Mouse (Mus musculus) hindbrain, postnatal 0 days (tissue): ENCODE measurements around the gene Supt5. TPM values are rescaled to one million over a fixed set of nuclear protein-coding genes. Genes with fewer than 3 reads are reported as not detected.

Source experiments
- ATAC-seq: fragments of 200-750 bp; cut with Nextera tagmentation; 2 replicates; pipeline ENCODE4 v1.8.0; 2017; ENCODE audit warnings: mild to moderate bottlenecking, moderate TSS enrichment, moderate library complexity
- DNase-seq: peaks from one replicate; pipeline ENCODE4 v3.0.0-alpha.2; 2015; ENCODE audit warnings: low spot score
- H3K27ac ChIP-seq: fragments of 300-500 bp; sonication (generic); 2 replicates; pipeline ENCODE4 v1.5.1; 2014; ENCODE audit warnings: mild to moderate bottlenecking
- H3K27me3 ChIP-seq: fragments of 300-500 bp; sonication (generic); 2 replicates; pipeline ENCODE4 v1.6.1; 2014; ENCODE audit warnings: low read length, mixed read lengths; ENCODE audit not compliant: insufficient read depth
- H3K36me3 ChIP-seq: fragments of 300-500 bp; sonication (generic); 2 replicates; pipeline ENCODE4 v1.6.1; 2014; ENCODE audit warnings: low read length, mixed read lengths; ENCODE audit not compliant: insufficient read depth
- H3K4me1 ChIP-seq: fragments of 300-500 bp; sonication (generic); 2 replicates; pipeline ENCODE4 v1.6.1; 2014; ENCODE audit warnings: antibody characterized with exemption, low read length, mixed read lengths; ENCODE audit not compliant: insufficient read depth
- H3K4me2 ChIP-seq: fragments of 300-500 bp; sonication (generic); 2 replicates; pipeline ENCODE4 v1.6.1; 2014; ENCODE audit warnings: low read depth, mild to moderate bottlenecking, low read length, moderate library complexity, mixed read lengths
- H3K4me3 ChIP-seq: fragments of 300-500 bp; sonication (generic); 2 replicates; pipeline ENCODE4 v1.5.1; 2014; ENCODE audit warnings: low read length
- H3K9ac ChIP-seq: fragments of 300-500 bp; sonication (generic); replicated peaks from 2 replicates; pipeline ENCODE4 v1.6.1; 2014; ENCODE audit warnings: mild to moderate bottlenecking, low read length, moderate library complexity, mixed read lengths
- H3K9me3 ChIP-seq: fragments of 300-500 bp; sonication (generic); 2 replicates; pipeline ENCODE4 v1.6.1; 2016; ENCODE audit warnings: low read length, mixed read lengths
- CTCF ChIP-seq: IDR thresholded peaks from 2 replicates; pipeline ENCODE4 v1.5.1; 2016; ENCODE audit warnings: antibody characterized with exemption, control low read depth, low read depth
- WGBS: fragments of 180-500 bp; shearing (Covaris S2); extraction: QIAGEN DNeasy Blood & Tissue Kit; methylation state at CpG from one replicate; pipeline ENCODE4 v1.1.7; 2014; 5-methylcytosine and 5-hydroxymethylcytosine counted together
- polyA plus RNA-seq: library from polyadenylated mRNA; unstranded; fragments of >200 nt; fragmentation: Nextera tagmentation; extraction: Ambion mirVana; gene quantifications from 2 replicates; pipeline ENCODE4 v1.2.1, GENCODE M21; 2015
- total RNA-seq: library from RNA; depleted of rRNA; stranded (reverse); fragments of >200 nt; gene quantifications from 2 replicates; pipeline ENCODE4 v1.2.3, GENCODE M21; 2014

Gene Supt5
- total and polyA plus RNA-seq, 2 experiments from 2014 or later = 76.5 to 104 TPM

DNA sequence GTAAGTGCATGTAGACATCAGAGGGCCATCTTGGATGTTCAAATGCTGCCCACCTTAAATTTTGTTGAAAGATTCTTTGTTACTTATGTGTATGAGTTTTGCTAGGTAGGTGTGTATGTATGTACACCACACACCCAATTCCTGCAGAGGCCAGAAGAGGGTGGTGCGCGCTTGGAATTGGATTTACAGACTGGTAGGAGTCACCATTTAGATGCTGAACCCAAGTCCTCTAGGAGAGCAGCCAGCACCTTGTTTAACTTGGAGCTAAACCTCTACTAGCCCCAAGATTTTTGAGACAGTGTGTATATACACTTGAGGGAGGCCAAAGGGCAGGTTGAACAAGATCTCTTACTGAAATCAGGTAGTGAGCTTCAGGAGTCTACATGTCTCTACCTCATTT, 14.7 kb upstream of the Supt5 start:
- TF ChIP-seq CTCF = peak; percentile 34
- Histone ChIP-seq H3K4me2 (no peak overlapping the region), H3K27me3 (no peaks in the 10 kb centered on the region), H3K36me3 (peaks cover 19% of the 10 kb centered on the region), H3K4me1 (peaks cover 7% of the 10 kb centered on the region; the same call in 1 of the 2 replicates), H3K27ac (no peak overlapping the region), H3K9ac (no peak overlapping the region), H3K4me3 (no peak overlapping the region), H3K9me3 (no peaks in the 10 kb centered on the region)
- ATAC-seq = no peak
- WGBS = 95% methylated on average over 2 of the region's 2 CpGs
- DNase-seq = no peak

GRCm38 (mm10) chr7:28351676-28352191, 13.2 kb upstream of the Supt5 start:
- no peak for ATAC-seq
- peak overlapping the region; percentile 95 for H3K4me2 ChIP-seq
- WGBS = 43% methylated on average over 4 of the region's 4 CpGs
- H3K36me3 ChIP-seq = peaks cover 19% of the 10 kb centered on the region
- peak overlapping the region; percentile 85 for H3K4me3 ChIP-seq
- no peak for DNase-seq
- H3K27ac ChIP-seq = peak overlapping the region; percentile 89; the same call in 1 of the 2 replicates
- no peak for TF ChIP-seq CTCF
- H3K4me1 ChIP-seq = peaks cover 7% of the 10 kb centered on the region; the same call in 1 of the 2 replicates
- H3K27me3 ChIP-seq = no peaks in the 10 kb centered on the region
- peak overlapping the region; percentile 92 for H3K9ac ChIP-seq
- H3K9me3 ChIP-seq = no peaks in the 10 kb centered on the region

- Histone ChIP-seq H3K27ac (peak within 1 kb of the TSS; percentile 89), H3K4me3 (peak within 1 kb of the TSS; percentile 85), H3K36me3 (peaks cover 19% of the 10 kb centered on the region), H3K9me3 (no peaks in the 10 kb centered on the region), H3K27me3 (no peaks in the 10 kb centered on the region), H3K9ac (peak within 1 kb of the TSS; percentile 92), H3K4me1 (peaks cover 7% of the 10 kb centered on the region; the same call in 1 of the 2 replicates), H3K4me2 (peak within 1 kb of the TSS; percentile 95)
- DNase-seq (peak; percentile 99), ATAC-seq (peak; percentile 97)
- WGBS = under 1% methylated on average over 49 of the region's 50 CpGs
- TF ChIP-seq CTCF = peak; percentile 10; the same call in 1 of the 2 replicates
Measured at GRCm38 (mm10) chr7:28350155-28350883, 11.8 kb upstream of the Supt5 start, which contains the start of gene Rps16. Gene Rps16, plus strand, starts transcription at chr7:28350652.

DNA sequence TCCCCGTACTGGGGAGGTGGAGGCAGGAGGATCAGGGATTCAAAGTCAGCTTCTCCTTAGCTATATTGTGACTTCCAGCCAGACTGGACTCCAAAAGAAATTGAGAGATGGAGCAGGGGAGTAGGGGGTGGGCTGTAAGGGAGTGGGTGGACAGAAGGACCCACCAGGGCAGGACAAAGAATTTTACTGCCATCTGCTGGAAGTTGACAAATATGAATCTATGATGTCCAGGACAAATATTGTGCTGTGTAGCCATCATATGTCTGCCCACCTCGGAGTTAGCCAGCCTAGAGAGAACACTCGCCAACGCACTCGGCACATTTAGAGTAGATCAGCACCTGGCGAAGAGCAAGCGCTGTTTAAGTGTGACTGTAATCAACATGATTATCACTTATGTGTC, 10.1 kb upstream of the Supt5 start:
- ATAC-seq = no peak
- H3K9me3 ChIP-seq = no peaks in the 10 kb centered on the region
- WGBS = 80% methylated on average over 7 of the region's 7 CpGs
- peak; percentile 57 for DNase-seq
- H3K27me3 ChIP-seq = no peaks in the 10 kb centered on the region
- H3K9ac ChIP-seq = no peak overlapping the region
- no peak overlapping the region for H3K4me2 ChIP-seq
- no peak overlapping the region for H3K27ac ChIP-seq
- no peak overlapping the region for H3K4me3 ChIP-seq
- H3K4me1 ChIP-seq = peaks cover 7% of the 10 kb centered on the region; the same call in 1 of the 2 replicates
- H3K36me3 ChIP-seq = peaks cover 8% of the 10 kb centered on the region
- peak; percentile 50 for TF ChIP-seq CTCF

- no peak for ATAC-seq
- 77% methylated on average over 3 of the region's 3 CpGs for WGBS
- Histone ChIP-seq H3K9ac (no peak overlapping the region), H3K27ac (no peak overlapping the region), H3K9me3 (no peaks in the 10 kb centered on the region), H3K4me3 (no peak overlapping the region), H3K4me2 (no peak overlapping the region), H3K36me3 (no peaks in the 10 kb centered on the region), H3K27me3 (no peaks in the 10 kb centered on the region), H3K4me1 (peaks cover 7% of the 10 kb centered on the region; the same call in 1 of the 2 replicates)
- TF ChIP-seq CTCF = no peak
- no peak for DNase-seq
Measured at GRCm38 (mm10) chr7:28347746-28348145, 9.2 kb upstream of the Supt5 start.

DNA sequence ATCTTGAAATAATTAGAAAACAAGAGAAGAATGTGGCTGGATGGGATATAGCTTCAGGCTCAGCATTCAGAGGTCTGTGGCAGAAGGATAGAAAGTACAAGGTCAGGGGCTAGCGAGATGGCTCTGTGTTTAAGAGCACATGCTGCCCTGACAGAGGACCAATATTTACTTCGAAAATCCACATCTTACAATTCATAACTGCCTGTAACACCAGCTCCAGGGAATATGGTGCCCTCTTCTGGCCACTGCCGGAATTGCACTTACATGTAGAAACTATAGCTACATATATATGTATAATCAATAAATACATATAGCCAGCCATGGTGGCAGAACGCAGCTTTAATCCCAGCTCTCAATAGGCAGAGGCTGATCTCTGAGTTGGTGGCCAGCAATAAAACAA, 6.1 kb upstream of the Supt5 start:
- no peaks in the 10 kb centered on the region for H3K9me3 ChIP-seq
- H3K4me1 ChIP-seq = no peaks in the 10 kb centered on the region
- TF ChIP-seq CTCF = peak; percentile 91
- H3K27ac ChIP-seq = no peak overlapping the region
- DNase-seq (peak; percentile 77), ATAC-seq (no peak)
- H3K27me3 ChIP-seq = no peaks in the 10 kb centered on the region
- WGBS = 5% methylated on average over 4 of the region's 4 CpGs
- H3K4me2 ChIP-seq = no peak overlapping the region
- no peaks in the 10 kb centered on the region for H3K36me3 ChIP-seq
- H3K4me3 ChIP-seq = no peak overlapping the region
- H3K9ac ChIP-seq = no peak overlapping the region

DNA sequence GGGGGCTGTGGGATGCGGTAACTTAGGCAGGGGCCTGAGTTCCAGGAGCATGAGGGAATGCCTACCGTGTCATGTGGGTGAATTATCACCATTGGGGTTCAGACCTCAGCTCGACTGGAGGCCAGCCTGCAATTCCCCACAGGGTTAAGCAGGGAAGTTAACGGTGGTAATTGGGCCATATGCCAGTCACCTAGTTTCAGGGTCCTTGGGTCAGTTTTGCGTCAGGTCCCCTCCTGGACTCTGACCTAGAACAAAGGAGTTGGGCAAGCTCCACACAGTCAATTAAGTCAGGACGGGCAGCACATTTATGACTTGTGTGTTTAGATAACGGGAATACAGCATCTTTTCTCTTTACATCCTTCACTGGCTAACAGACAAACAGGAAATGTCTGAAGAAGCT, 2.8 kb upstream of the Supt5 start:
- TF ChIP-seq CTCF = no peak
- no peaks in the 10 kb centered on the region for H3K9me3 ChIP-seq
- no peak overlapping the region for H3K4me3 ChIP-seq
- 50% methylated on average over 7 of the region's 7 CpGs for WGBS
- H3K4me2 ChIP-seq = no peak overlapping the region
- no peaks in the 10 kb centered on the region for H3K27me3 ChIP-seq
- DNase-seq = no peak
- no peak overlapping the region for H3K27ac ChIP-seq
- H3K9ac ChIP-seq = no peak overlapping the region
- H3K4me1 ChIP-seq = no peaks in the 10 kb centered on the region
- no peak for ATAC-seq
- H3K36me3 ChIP-seq = no peaks in the 10 kb centered on the region
